Mouse (Mus musculus) mouse embryonic stem cell (cell line): ENCODE measurements around the gene Dgkq.

Experiments used
- in situ Hi-C, 2 experiments: fragments of 300-500 bp; cut with MboI; formaldehyde crosslinking; loops; 1 replicate in 1 of 2; 3 replicates in 1 of 2; pipeline ENCODE4 v1.14.3; 2019 to 2020; ENCODE audit warnings: low sequenced_read_pairs in 2 of 2, low pct_unique_long_range_greater_than_20kb in 1 of 2, mixed read lengths in 1 of 2; ENCODE audit not compliant: unreplicated experiment in 1 of 2

Gene Dgkq

GRCm38 (mm10) chr5:108633676-108634075 lies 35.8 kb downstream of the Dgkq start:
- in situ Hi-C loops, result no loop called here

- in situ Hi-C loops, result no loop called here
Observed at GRCm38 (mm10) chr5:108629634-108630483, 39.6 kb downstream of the Dgkq start, which contains the start of the genes Gak and Tmem175. Gene Gak (minus strand): TSS chr5:108629755. Gene Tmem175 (plus strand): TSS chr5:108629770.

GRCm38 (mm10) chr5:108628891-108629633 lies 40.4 kb downstream of the Dgkq start:
- in situ Hi-C loops, result no loop called here

- in situ Hi-C loops, result no loop called here
Observed at GRCm38 (mm10) chr5:108626050-108626660, 43.3 kb downstream of the Dgkq start.

GRCm38 (mm10) chr5:108621870-108622269 lies 47.6 kb downstream of the Dgkq start:
- in situ Hi-C loops, result no loop called here

GRCm38 (mm10) chr5:108610426-108610825 lies 59.0 kb downstream of the Dgkq start:
- in situ Hi-C loops, result no loop called here

- in situ Hi-C loops, result no loop called here
Observed at GRCm38 (mm10) chr5:108602537-108602936, 66.9 kb downstream of the Dgkq start.

- in situ Hi-C loops, result no loop called here
Observed at GRCm38 (mm10) chr5:108599923-108600322, 69.5 kb downstream of the Dgkq start.
